Mouse (Mus musculus) liver, adult 2 months (tissue): ENCODE measurements around the gene Slc5a6. TPM values are rescaled to one million over a fixed set of nuclear protein-coding genes. Genes with fewer than 3 reads are reported as not detected.

Experiments
- DNase-seq: peaks from one replicate; pipeline ENCODE4 v3.0.0-alpha.2; 2011; ENCODE audit warnings: low read depth, low spot score; ENCODE audit errors: extremely low read depth
- H3K27ac ChIP-seq: fragments of 200-500 bp; replicated peaks from 2 replicates; pipeline ENCODE4 v1.5.1; 2012; ENCODE audit warnings: low read depth, mild to moderate bottlenecking, control low read depth, inconsistent platforms, low read length; ENCODE audit not compliant: insufficient read depth
- H3K27me3 ChIP-seq: fragments of 200-500 bp; 2 replicates; pipeline ENCODE4 v1.6.1; 2012; ENCODE audit warnings: mild to moderate bottlenecking, moderate library complexity, low read length, inconsistent platforms; ENCODE audit not compliant: control insufficient read depth, insufficient read depth
- H3K36me3 ChIP-seq: fragments of 200-500 bp; 2 replicates; pipeline ENCODE4 v1.6.1; 2012; ENCODE audit warnings: low read length, inconsistent platforms; ENCODE audit not compliant: control insufficient read depth, insufficient read depth
- H3K4me1 ChIP-seq: fragments of 200-500 bp; 2 replicates; pipeline ENCODE4 v1.6.1; 2011; ENCODE audit warnings: low read length; ENCODE audit not compliant: control insufficient read depth, insufficient read depth
- H3K4me3 ChIP-seq: fragments of 200-500 bp; 2 replicates; pipeline ENCODE4 v1.5.1; 2011; ENCODE audit warnings: low read depth, mild to moderate bottlenecking, control low read depth, low read length, moderate library complexity; ENCODE audit not compliant: insufficient read depth
- H3K79me2 ChIP-seq: fragments of 200-500 bp; 2 replicates; pipeline ENCODE4 v1.6.1; 2012; ENCODE audit warnings: inconsistent platforms, mild to moderate bottlenecking, low read length, moderate library complexity; ENCODE audit not compliant: control insufficient read depth, insufficient read depth
- H3K9ac ChIP-seq: fragments of 200-500 bp; 2 replicates; pipeline ENCODE4 v1.6.1; 2012; ENCODE audit warnings: low read depth, mild to moderate bottlenecking, control low read depth, inconsistent platforms, low read length
- CTCF ChIP-seq: fragments of 200-500 bp; IDR thresholded peaks from 2 replicates; pipeline ENCODE4 v1.5.1; 2011; ENCODE audit warnings: low read depth, low read length, control low read depth
- POLR2A ChIP-seq: fragments of 200-500 bp; IDR thresholded peaks from 2 replicates; pipeline ENCODE4 v1.6.1; 2011; ENCODE audit warnings: low read length, control low read depth; ENCODE audit not compliant: insufficient read depth; ENCODE audit errors: extremely low read depth
- WGBS: fragments of 180-500 bp; shearing (Covaris S2); methylation state at CpG from one replicate; pipeline ENCODE4 v1.1.7; 2018; 5-methylcytosine and 5-hydroxymethylcytosine counted together
- polyA plus RNA-seq: library from polyadenylated mRNA; depleted of rRNA; stranded (reverse); fragments of >200 nt; gene quantifications from 2 replicates; pipeline ENCODE4 v1.2.3, GENCODE M21; 2012; rRNA removed
- total RNA-seq: library from RNA; depleted of rRNA; stranded (reverse); fragments of >200 nt; gene quantifications from 2 replicates; pipeline ENCODE4 v1.2.3, GENCODE M21; 2014; rRNA removed

The Slc5a6 gene
- total RNA-seq (6.1 and 6.7 TPM in 2 replicates), polyA plus RNA-seq (15.5 and 16.2 TPM in 2 replicates)

DNA sequence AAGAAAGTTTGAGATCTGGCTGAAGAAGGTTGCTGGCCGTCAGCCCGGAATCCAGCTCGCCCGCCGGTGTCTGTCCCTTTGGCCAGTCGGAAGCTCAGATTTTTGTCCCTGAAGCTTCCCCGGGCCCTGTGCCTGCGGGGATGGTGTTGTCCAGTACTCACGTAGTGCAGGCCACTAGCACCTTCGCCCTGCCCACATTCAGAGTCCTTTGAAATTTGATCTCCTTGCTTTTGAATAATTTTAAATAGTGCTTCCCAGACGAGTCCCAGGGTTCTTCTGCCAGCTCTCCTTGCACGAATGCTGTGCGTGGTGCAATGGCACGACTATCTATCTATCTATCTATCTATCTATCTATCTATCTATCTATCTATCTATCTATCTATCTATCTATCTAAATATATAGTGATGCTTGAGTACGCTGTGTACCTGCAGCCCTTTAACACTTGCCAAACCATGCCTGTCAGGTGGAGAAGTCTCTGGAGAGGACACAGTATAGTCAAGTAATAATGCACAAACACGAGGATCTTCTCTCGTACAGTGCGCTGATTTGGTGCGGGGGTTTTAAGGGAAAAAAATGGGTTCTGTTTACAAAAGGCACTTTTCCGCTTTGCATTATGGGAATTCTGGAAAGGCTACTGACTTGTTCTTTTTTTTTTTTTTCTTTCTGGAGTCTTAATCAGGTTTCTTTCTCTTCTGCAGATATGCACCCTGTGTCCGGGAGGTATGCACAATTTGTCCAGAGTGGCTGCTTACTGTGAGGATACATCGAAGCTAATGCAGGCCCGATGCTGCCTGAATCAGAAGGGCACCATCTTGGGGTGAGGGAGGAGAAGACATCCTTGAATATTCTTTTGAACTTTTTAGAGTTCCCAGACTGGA is at the start of gene Slc5a6:
Slc5a6 (minus strand) TSS at position 162 of the 879 bp plus-strand sequence.
- peak; percentile 84 for DNase-seq
- Histone ChIP-seq H3K9ac (peak within 1 kb of the TSS; percentile 87), H3K27me3 (no peaks in the 10 kb centered on the region), H3K79me2 (no peaks in the 10 kb centered on the region), H3K4me1 (peaks cover 2% of the 10 kb centered on the region), H3K4me3 (peak within 1 kb of the TSS; percentile 80), H3K36me3 (peaks cover 3% of the 10 kb centered on the region; the same call in 1 of the 2 replicates), H3K27ac (peak within 1 kb of the TSS; percentile 96)
- TF ChIP-seq POLR2A (no peak), CTCF (peak; percentile 55; the same call in 1 of the 2 replicates)
- WGBS = under 1% methylated on average over 23 of the region's 23 CpGs

DNA sequence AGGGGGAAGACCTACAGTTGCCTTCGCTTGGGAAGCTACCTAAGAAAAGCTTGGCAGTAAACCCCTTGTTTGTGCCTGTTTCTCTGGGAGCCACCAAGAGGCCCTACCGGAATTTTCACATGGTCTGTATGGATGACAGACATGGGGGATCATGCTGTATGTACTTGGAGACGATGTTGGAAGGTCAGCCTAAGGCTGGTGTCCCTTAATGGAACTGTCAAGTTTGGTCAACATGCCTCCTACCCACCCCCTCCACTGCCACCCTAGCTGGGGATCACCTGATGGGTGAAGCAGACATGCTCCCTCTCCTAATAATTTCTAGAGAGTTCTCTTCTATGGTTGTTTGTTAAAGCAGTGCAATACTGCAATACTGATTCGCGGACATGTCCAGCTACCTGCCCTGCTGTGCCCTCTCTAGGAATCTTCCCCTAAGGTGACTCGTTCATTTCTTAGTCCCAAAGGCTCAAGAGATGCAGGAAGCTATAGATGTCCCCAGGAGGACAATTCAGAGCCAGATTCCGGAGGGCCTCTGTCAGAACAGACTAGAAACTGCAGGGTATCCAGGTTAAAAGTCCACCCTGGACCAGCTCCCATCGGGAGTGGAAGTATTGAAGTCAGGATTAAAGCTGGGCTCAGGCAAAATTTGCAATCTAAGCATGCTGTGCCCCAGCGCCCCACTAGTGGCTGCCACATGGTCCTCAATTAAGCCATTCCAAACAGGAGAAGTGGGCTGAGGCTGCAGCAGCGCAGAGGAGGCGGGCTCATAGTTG is 47.2 kb upstream of the Slc5a6 start:
- no peak overlapping the region; the same call in 1 of the 2 replicates for H3K4me3 ChIP-seq
- H3K4me1 ChIP-seq = peaks cover 10% of the 10 kb centered on the region
- no peaks in the 10 kb centered on the region for H3K36me3 ChIP-seq
- no peak overlapping the region for H3K27ac ChIP-seq
- WGBS = 50% methylated on average over 11 of the region's 11 CpGs
- peaks cover 11% of the 10 kb centered on the region for H3K27me3 ChIP-seq
- no peak overlapping the region for H3K9ac ChIP-seq
- DNase-seq = no peak
- no peaks in the 10 kb centered on the region for H3K79me2 ChIP-seq
- TF ChIP-seq POLR2A (no peak), CTCF (no peak)

DNA sequence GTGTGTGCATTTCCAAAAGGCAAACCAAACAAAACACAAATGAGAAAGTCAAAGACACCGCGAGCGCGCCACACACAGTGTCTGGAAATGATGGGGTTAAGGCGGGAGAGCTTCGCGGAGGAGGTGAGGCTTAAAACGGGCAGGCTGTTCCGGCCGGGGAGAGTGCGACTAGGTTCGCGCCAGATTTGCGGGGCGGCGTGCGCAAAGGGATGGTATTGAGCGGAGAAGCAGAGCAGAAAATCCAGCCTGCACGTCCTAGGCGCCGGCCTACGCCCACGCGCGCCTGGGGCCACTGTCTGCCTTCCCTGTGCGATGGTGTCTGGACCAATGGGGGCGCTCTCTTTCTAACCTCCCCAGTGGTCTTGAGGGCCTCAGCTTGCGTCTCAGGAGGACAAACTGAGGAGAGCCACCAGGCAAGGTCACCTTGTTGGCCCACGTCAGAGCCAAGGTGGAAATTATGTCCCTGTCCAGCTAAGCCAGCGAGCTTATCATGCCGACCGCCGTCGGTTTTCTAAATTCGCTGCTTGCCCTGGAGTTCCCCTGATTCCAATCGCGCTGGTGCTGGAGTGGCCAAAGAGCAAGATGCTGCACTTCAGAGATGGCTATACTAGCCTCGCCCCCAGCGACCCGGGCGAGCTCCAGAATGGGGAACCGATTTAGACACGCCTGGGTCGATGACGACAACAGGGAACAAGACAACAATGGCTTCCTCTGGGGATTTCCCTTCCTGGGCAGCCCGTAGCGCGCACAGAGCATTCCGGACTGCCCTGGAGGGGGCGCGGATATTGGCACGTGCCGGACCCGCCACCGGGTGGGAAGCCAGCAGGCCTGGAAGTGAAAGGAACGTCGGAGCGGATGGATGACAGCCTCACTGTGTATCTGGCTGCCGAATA is 46.3 kb upstream of the Slc5a6 start:
- no peak overlapping the region for H3K27ac ChIP-seq
- peaks cover 10% of the 10 kb centered on the region for H3K4me1 ChIP-seq
- WGBS = 1% methylated on average over 59 of the region's 59 CpGs
- no peak for DNase-seq
- TF ChIP-seq CTCF (no peak), POLR2A (no peak)
- no peak overlapping the region for H3K9ac ChIP-seq
- no peaks in the 10 kb centered on the region for H3K36me3 ChIP-seq
- no peaks in the 10 kb centered on the region for H3K79me2 ChIP-seq
- H3K4me3 ChIP-seq = peak overlapping the region; percentile 28; the same call in 1 of the 2 replicates
- H3K27me3 ChIP-seq = peaks cover 11% of the 10 kb centered on the region

DNA sequence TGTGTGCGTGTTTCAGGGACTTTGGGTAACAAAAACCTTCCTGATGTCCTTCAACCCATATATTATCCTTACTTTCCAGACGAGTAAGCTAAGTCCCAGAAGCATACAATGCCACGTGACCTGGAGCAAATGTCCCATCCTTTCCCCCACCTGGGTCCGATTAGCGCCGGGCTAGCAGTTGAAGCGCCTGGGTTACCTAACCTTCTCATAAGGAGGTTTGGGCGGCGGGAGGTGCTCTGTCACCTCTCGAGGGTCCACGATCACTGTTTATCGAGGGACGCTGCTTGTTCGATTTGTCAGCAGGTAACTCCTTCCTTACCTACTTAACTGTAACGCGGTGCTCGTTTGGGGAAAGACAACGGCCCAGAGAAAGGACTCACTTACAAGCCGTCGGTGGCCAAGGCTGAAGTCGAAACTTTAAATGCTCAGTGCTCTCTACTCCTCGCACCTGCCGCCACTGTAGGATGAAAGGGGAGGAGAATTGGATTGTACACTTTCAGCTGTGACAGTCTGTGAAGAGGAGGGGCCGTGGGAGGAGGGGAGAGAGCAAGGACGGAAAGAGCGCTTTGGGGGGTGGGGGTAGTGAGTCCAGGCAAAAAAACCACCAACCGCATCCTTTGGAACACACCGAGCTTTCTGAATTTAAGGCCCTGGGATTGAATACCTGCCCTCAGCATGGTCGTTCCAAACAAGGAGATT is 45.5 kb upstream of the Slc5a6 start:
- Histone ChIP-seq H3K27ac (no peak overlapping the region), H3K9ac (no peak overlapping the region), H3K4me3 (no peak overlapping the region), H3K27me3 (peaks cover 11% of the 10 kb centered on the region), H3K36me3 (no peaks in the 10 kb centered on the region), H3K4me1 (peaks cover 10% of the 10 kb centered on the region), H3K79me2 (no peaks in the 10 kb centered on the region)
- no peak for DNase-seq
- 2% methylated on average over 29 of the region's 29 CpGs for WGBS
- TF ChIP-seq CTCF (no peak), POLR2A (no peak)
